Mouse (Mus musculus): ENCODE measurements at regions not wholly inside any gene's neighbourhood (a gene's known extent, or its start where the extent isn't known, plus 50 kb on each side); places are given as distances from the start of the nearest gene placed in this dataset.

- Histone ChIP-seq H3K27me3 (no peaks in the 10 kb centered on the region), H3K4me2 (replicated peaks) (no peak overlapping the region), H3K4me3 (replicated peaks) (no peak overlapping the region), H3K9me3 (replicated peaks) (no peaks in the 10 kb centered on the region), H3K36me3 (no peaks in the 10 kb centered on the region), H3K4me1 (no peaks in the 10 kb centered on the region), H3K27ac (replicated peaks) (no peak overlapping the region), H3K9ac (no peak overlapping the region)
- no peak for ATAC-seq (ENCODE audit: insufficient number of reproducible peaks, low FRiP score, low TSS enrichment, low read depth)
Measured at GRCm38 (mm10) chr17:65014682-65015081, 178.8 kb upstream of the 4930583I09Rik start.

GRCm38 (mm10) chr17:65000626-65001135 is 164.8 kb upstream of the 4930583I09Rik start:
- Histone ChIP-seq H3K27ac (replicated peaks) (no peak overlapping the region), H3K9ac (no peak overlapping the region), H3K27me3 (no peaks in the 10 kb centered on the region), H3K4me3 (replicated peaks) (no peak overlapping the region), H3K4me2 (replicated peaks) (no peak overlapping the region), H3K9me3 (replicated peaks) (no peaks in the 10 kb centered on the region), H3K36me3 (no peaks in the 10 kb centered on the region), H3K4me1 (no peaks in the 10 kb centered on the region)
- 36% methylated on average over 5 of the region's 5 CpGs for WGBS
- ATAC-seq (ENCODE audit: insufficient number of reproducible peaks, low FRiP score, low TSS enrichment, low read depth) = no peak; the same call in 1 of the 2 replicates

- Histone ChIP-seq H3K4me2 (replicated peaks) (no peak overlapping the region), H3K27me3 (no peaks in the 10 kb centered on the region), H3K27ac (replicated peaks) (no peak overlapping the region), H3K9me3 (replicated peaks) (no peaks in the 10 kb centered on the region), H3K4me3 (replicated peaks) (no peak overlapping the region), H3K4me1 (no peaks in the 10 kb centered on the region), H3K36me3 (no peaks in the 10 kb centered on the region), H3K9ac (no peak overlapping the region)
- no peak for ATAC-seq (ENCODE audit: insufficient number of reproducible peaks, low FRiP score, low TSS enrichment, low read depth)
- WGBS = 78% methylated on average over 10 of the region's 10 CpGs
Measured at GRCm38 (mm10) chr17:64994483-64994882, 158.6 kb upstream of the 4930583I09Rik start.

- 71% methylated on average over 3 of the region's 3 CpGs for WGBS
- Histone ChIP-seq H3K27me3 (no peaks in the 10 kb centered on the region), H3K4me2 (replicated peaks) (no peak overlapping the region), H3K27ac (replicated peaks) (no peak overlapping the region), H3K4me1 (no peaks in the 10 kb centered on the region), H3K9me3 (replicated peaks) (no peaks in the 10 kb centered on the region), H3K36me3 (no peaks in the 10 kb centered on the region), H3K9ac (no peak overlapping the region), H3K4me3 (replicated peaks) (no peak overlapping the region)
- ATAC-seq (ENCODE audit: insufficient number of reproducible peaks, low FRiP score, low TSS enrichment, low read depth) = no peak
Measured at GRCm38 (mm10) chr17:64991262-64991661, 155.4 kb upstream of the 4930583I09Rik start.

- Histone ChIP-seq H3K27ac (replicated peaks) (no peak overlapping the region), H3K27me3 (no peaks in the 10 kb centered on the region), H3K4me3 (replicated peaks) (no peak overlapping the region), H3K9me3 (replicated peaks) (no peaks in the 10 kb centered on the region), H3K4me1 (no peaks in the 10 kb centered on the region), H3K4me2 (replicated peaks) (no peak overlapping the region), H3K36me3 (no peaks in the 10 kb centered on the region), H3K9ac (no peak overlapping the region)
- no peak; the same call in 1 of the 2 replicates for ATAC-seq (ENCODE audit: insufficient number of reproducible peaks, low FRiP score, low TSS enrichment, low read depth)
- 55% methylated on average over 14 of the region's 14 CpGs for WGBS
Measured at GRCm38 (mm10) chr17:64984276-64985011, 148.6 kb upstream of the 4930583I09Rik start.

GRCm38 (mm10) chr17:64983480-64983879 is 147.6 kb upstream of the 4930583I09Rik start:
- Histone ChIP-seq H3K9ac (no peak overlapping the region), H3K4me2 (replicated peaks) (no peak overlapping the region), H3K4me1 (no peaks in the 10 kb centered on the region), H3K27ac (replicated peaks) (no peak overlapping the region), H3K36me3 (no peaks in the 10 kb centered on the region), H3K27me3 (no peaks in the 10 kb centered on the region), H3K4me3 (replicated peaks) (no peak overlapping the region), H3K9me3 (replicated peaks) (no peaks in the 10 kb centered on the region)
- WGBS = 56% methylated on average over 2 of the region's 2 CpGs
- ATAC-seq (ENCODE audit: insufficient number of reproducible peaks, low FRiP score, low TSS enrichment, low read depth) = no peak

- ATAC-seq (ENCODE audit: insufficient number of reproducible peaks, low FRiP score, low TSS enrichment, low read depth) = no peak
- Histone ChIP-seq H3K9ac (no peak overlapping the region), H3K27ac (replicated peaks) (no peak overlapping the region), H3K4me2 (replicated peaks) (no peak overlapping the region), H3K4me3 (replicated peaks) (no peak overlapping the region), H3K9me3 (replicated peaks) (no peaks in the 10 kb centered on the region), H3K4me1 (no peaks in the 10 kb centered on the region), H3K36me3 (no peaks in the 10 kb centered on the region), H3K27me3 (no peaks in the 10 kb centered on the region)
- WGBS = 62% methylated on average over 4 of the region's 4 CpGs
Measured at GRCm38 (mm10) chr17:64964153-64964552, 128.3 kb upstream of the 4930583I09Rik start.

GRCm38 (mm10) chr17:64961887-64962286 is 126.0 kb upstream of the 4930583I09Rik start:
- Histone ChIP-seq H3K36me3 (no peaks in the 10 kb centered on the region), H3K4me1 (no peaks in the 10 kb centered on the region), H3K27ac (replicated peaks) (no peak overlapping the region), H3K4me3 (replicated peaks) (no peak overlapping the region), H3K9ac (no peak overlapping the region), H3K4me2 (replicated peaks) (no peak overlapping the region), H3K9me3 (replicated peaks) (no peaks in the 10 kb centered on the region), H3K27me3 (no peaks in the 10 kb centered on the region)
- no peak for ATAC-seq (ENCODE audit: insufficient number of reproducible peaks, low FRiP score, low TSS enrichment, low read depth)
- 78% methylated on average over 2 of the region's 2 CpGs for WGBS

GRCm38 (mm10) chr17:64957495-64957894 is 121.6 kb upstream of the 4930583I09Rik start:
- H3K9me3 ChIP-seq (replicated peaks) = no peaks in the 10 kb centered on the region
- no peak overlapping the region for H3K4me3 ChIP-seq (replicated peaks)
- no peaks in the 10 kb centered on the region for H3K27me3 ChIP-seq
- H3K36me3 ChIP-seq = no peaks in the 10 kb centered on the region
- H3K4me1 ChIP-seq = no peaks in the 10 kb centered on the region
- WGBS = 66% methylated on average over 9 of the region's 9 CpGs
- ATAC-seq (ENCODE audit: insufficient number of reproducible peaks, low FRiP score, low TSS enrichment, low read depth) = no peak
- no peak overlapping the region for H3K27ac ChIP-seq (replicated peaks)
- no peak overlapping the region for H3K4me2 ChIP-seq (replicated peaks)
- H3K9ac ChIP-seq = no peak overlapping the region

GRCm38 (mm10) chr17:64956506-64956905 is 120.6 kb upstream of the 4930583I09Rik start:
- ATAC-seq (ENCODE audit: insufficient number of reproducible peaks, low FRiP score, low TSS enrichment, low read depth) = no peak
- no peak overlapping the region for H3K4me2 ChIP-seq (replicated peaks)
- no peak overlapping the region for H3K9ac ChIP-seq
- 71% methylated on average over 7 of the region's 7 CpGs for WGBS
- no peaks in the 10 kb centered on the region for H3K27me3 ChIP-seq
- no peaks in the 10 kb centered on the region for H3K4me1 ChIP-seq
- no peaks in the 10 kb centered on the region for H3K9me3 ChIP-seq (replicated peaks)
- no peak overlapping the region for H3K4me3 ChIP-seq (replicated peaks)
- no peaks in the 10 kb centered on the region for H3K36me3 ChIP-seq
- no peak overlapping the region for H3K27ac ChIP-seq (replicated peaks)

GRCm38 (mm10) chr17:64953275-64953674 is 117.4 kb upstream of the 4930583I09Rik start:
- Histone ChIP-seq H3K27ac (replicated peaks) (no peak overlapping the region), H3K9ac (no peak overlapping the region), H3K4me1 (no peaks in the 10 kb centered on the region), H3K36me3 (no peaks in the 10 kb centered on the region), H3K9me3 (replicated peaks) (no peaks in the 10 kb centered on the region), H3K4me3 (replicated peaks) (no peak overlapping the region), H3K27me3 (no peaks in the 10 kb centered on the region), H3K4me2 (replicated peaks) (no peak overlapping the region)
- no peak for ATAC-seq (ENCODE audit: insufficient number of reproducible peaks, low FRiP score, low TSS enrichment, low read depth)
- 86% methylated on average over 7 of the region's 7 CpGs for WGBS

GRCm38 (mm10) chr17:64951625-64951940 is 115.7 kb upstream of the 4930583I09Rik start:
- Histone ChIP-seq H3K36me3 (no peaks in the 10 kb centered on the region), H3K4me3 (replicated peaks) (no peak overlapping the region), H3K27me3 (no peaks in the 10 kb centered on the region), H3K9me3 (replicated peaks) (no peaks in the 10 kb centered on the region), H3K9ac (no peak overlapping the region), H3K4me1 (no peaks in the 10 kb centered on the region), H3K4me2 (replicated peaks) (no peak overlapping the region), H3K27ac (replicated peaks) (no peak overlapping the region)
- WGBS = 62% methylated on average over 1 of the region's 1 CpGs
- no peak for ATAC-seq (ENCODE audit: insufficient number of reproducible peaks, low FRiP score, low TSS enrichment, low read depth)
